Mouse (Mus musculus): ENCODE data around the gene Olfm2. TPM values are rescaled to one million over a fixed set of nuclear protein-coding genes. Genes with fewer than 3 reads are reported as not detected.
"Not testable (repeated sequence)": the region's sequence is repeated elsewhere in the genome, so short reads cannot be mapped to it uniquely, and the experiment has no call there.

Olfm2 gene
- total and polyA plus RNA-seq, 3 experiments = not detected

DNA sequence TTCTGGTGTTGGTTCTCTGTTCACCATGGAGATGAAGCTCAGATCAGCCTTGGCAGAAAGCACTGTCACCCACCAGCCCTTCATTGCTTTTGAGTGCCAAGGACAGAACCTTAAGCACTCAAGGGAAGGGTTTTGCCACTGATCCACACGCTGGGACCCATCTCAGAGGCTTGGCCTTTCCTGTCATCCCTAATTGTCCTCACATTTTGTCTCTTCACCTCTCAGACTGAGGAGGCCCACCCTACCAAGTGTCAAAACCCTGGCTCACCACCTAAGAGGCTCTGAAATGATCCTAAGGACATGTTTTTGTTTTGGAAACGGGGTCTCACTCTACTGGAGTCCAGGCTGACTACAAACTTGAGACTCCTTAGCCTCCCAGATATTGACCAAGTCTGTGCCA, 109.4 kb downstream of the Olfm2 start:
- Histone ChIP-seq H3K9me3 (replicated peaks) (no peaks in the 10 kb centered on the region), H3K27me3 (ENCODE audit: insufficient read depth, low read length) (no peaks in the 10 kb centered on the region), H3K4me1 (ENCODE audit: insufficient read depth, low read depth, low read length) (peaks cover 35% of the 10 kb centered on the region), H3K36me3 (replicated peaks) (peaks cover 63% of the 10 kb centered on the region), H3K4me3 (ENCODE audit: low read depth, low read length) (no peak overlapping the region)
- ATAC-seq (ENCODE audit: extremely low read depth, insufficient number of reproducible peaks, low FRiP score, poor library complexity, severe bottlenecking) = no peak
- no peak for DNase-seq (ENCODE audit: low spot score)
- TF ChIP-seq CTCF (IDR thresholded peaks at IDR 0.05; ENCODE audit: low read depth, low read length) (no peak), GATA2 (IDR thresholded peaks at IDR 0.05; ENCODE audit: borderline replicate concordance, low read depth, low read length) (no peak), TAL1 (conservative IDR thresholded peaks at IDR 0.05; ENCODE audit: low read depth, low read length) (no peak), POLR2AphosphoS5 (IDR thresholded peaks at IDR 0.05; ENCODE audit: insufficient replicate concordance, low read depth, low read length) (no peak), GATA1 (IDR thresholded peaks at IDR 0.05; ENCODE audit: borderline replicate concordance, low read length) (no peak)

DNA sequence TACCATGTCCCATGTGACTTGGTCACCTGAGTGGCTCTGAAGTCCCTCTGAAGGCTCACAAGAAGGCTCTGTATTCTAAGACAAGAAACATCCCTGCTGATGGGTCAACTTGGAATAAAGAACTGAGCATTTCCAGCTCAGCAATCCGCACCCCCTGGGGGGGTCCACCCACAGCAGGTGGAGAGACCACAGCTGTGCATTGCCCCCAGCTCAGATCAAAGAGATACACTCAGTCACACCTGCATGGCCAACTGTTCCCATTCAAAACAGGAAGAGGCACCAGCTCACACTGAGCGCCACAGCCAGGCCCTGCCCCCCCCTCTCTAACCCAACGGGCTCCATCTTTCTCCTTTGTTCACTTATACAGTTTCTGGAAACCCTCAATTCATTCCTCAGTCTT, 109.9 kb downstream of the Olfm2 start:
- Histone ChIP-seq H3K27me3 (ENCODE audit: insufficient read depth, low read length) (no peaks in the 10 kb centered on the region), H3K9me3 (replicated peaks) (no peaks in the 10 kb centered on the region), H3K4me3 (ENCODE audit: low read depth, low read length) (no peak overlapping the region), H3K4me1 (ENCODE audit: insufficient read depth, low read depth, low read length) (peaks cover 34% of the 10 kb centered on the region), H3K36me3 (replicated peaks) (peaks cover 59% of the 10 kb centered on the region)
- ATAC-seq (ENCODE audit: extremely low read depth, insufficient number of reproducible peaks, low FRiP score, poor library complexity, severe bottlenecking) (no peak), DNase-seq (ENCODE audit: low spot score) (no peak)
- no peak for TF ChIP-seq TAL1 (conservative IDR thresholded peaks at IDR 0.05; ENCODE audit: low read depth, low read length)
- no peak for TF ChIP-seq GATA1 (IDR thresholded peaks at IDR 0.05; ENCODE audit: borderline replicate concordance, low read length)
- TF ChIP-seq GATA2 (IDR thresholded peaks at IDR 0.05; ENCODE audit: borderline replicate concordance, low read depth, low read length) = no peak
- no peak for TF ChIP-seq POLR2AphosphoS5 (IDR thresholded peaks at IDR 0.05; ENCODE audit: insufficient replicate concordance, low read depth, low read length)
- TF ChIP-seq CTCF (IDR thresholded peaks at IDR 0.05; ENCODE audit: low read depth, low read length) = no peak

DNA sequence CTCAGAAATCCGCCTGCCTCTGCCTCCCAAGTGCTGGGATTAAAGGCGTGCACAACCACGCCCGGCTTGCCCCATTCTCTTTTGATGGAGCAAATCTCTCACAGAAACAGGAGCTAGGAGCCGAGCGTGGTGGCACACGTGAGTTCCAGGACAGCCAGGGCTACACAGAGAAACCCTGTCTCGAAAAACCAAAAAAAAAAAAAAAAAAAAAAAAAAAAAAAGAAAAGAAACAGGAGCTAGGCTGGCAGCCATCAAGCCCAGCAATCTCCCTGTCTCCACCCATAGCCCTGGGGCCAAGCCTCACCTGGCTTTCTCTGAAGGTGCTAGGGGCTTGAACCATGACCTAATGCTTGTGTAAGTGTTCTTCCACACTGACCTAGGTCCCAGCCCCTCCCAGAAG, 110.5 kb downstream of the Olfm2 start:
- not testable (repeated sequence) for H3K4me3 ChIP-seq (ENCODE audit: low read depth, low read length); H3K9me3 ChIP-seq (replicated peaks); DNase-seq (ENCODE audit: low spot score); ATAC-seq (ENCODE audit: extremely low read depth, insufficient number of reproducible peaks, low FRiP score, poor library complexity, severe bottlenecking); H3K27me3 ChIP-seq (ENCODE audit: insufficient read depth, low read length)
- peaks cover 53% of the 10 kb centered on the region for H3K36me3 ChIP-seq (replicated peaks)
- peaks cover 28% of the 10 kb centered on the region for H3K4me1 ChIP-seq (ENCODE audit: insufficient read depth, low read depth, low read length)

DNA sequence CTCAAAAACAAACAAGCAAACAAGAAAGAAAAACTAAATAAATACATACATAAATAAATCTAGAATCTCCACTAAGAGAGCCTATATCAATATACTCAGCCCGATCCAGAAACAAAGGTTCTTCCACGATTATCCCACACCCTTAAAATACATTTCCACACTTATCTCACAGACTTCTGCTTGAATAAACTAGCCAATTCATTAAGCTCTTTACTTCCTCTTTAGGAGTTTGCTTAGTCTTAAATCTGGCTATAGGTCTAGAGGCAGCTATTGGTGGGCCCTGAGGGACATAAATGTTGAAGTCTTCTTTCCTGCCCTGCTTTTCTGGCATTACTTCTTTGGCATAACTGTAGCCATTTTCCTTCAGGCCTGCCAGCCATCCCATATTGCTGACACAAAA, 114.8 kb downstream of the Olfm2 start:
- Histone ChIP-seq H3K36me3 (replicated peaks) (peaks cover 16% of the 10 kb centered on the region), H3K27me3 (ENCODE audit: insufficient read depth, low read length) (no peaks in the 10 kb centered on the region), H3K4me1 (ENCODE audit: insufficient read depth, low read depth, low read length) (peaks cover 4% of the 10 kb centered on the region), H3K4me3 (ENCODE audit: low read depth, low read length) (no peak overlapping the region), H3K9me3 (replicated peaks) (no peaks in the 10 kb centered on the region)
- DNase-seq (ENCODE audit: low spot score) (no peak), ATAC-seq (ENCODE audit: extremely low read depth, insufficient number of reproducible peaks, low FRiP score, poor library complexity, severe bottlenecking) (no peak)
- TF ChIP-seq TAL1 (conservative IDR thresholded peaks at IDR 0.05; ENCODE audit: low read depth, low read length) = no peak
- TF ChIP-seq CTCF (IDR thresholded peaks at IDR 0.05; ENCODE audit: low read depth, low read length) = no peak
- no peak for TF ChIP-seq GATA1 (IDR thresholded peaks at IDR 0.05; ENCODE audit: borderline replicate concordance, low read length)
- TF ChIP-seq POLR2AphosphoS5 (IDR thresholded peaks at IDR 0.05; ENCODE audit: insufficient replicate concordance, low read depth, low read length) = no peak
- TF ChIP-seq GATA2 (IDR thresholded peaks at IDR 0.05; ENCODE audit: borderline replicate concordance, low read depth, low read length) = no peak

Other genes with a start within 250 kb of the Olfm2 start
- gene Zfp266, start 224.9 kb downstream of the Olfm2 start, total RNA-seq (2014; fragmentation: Nextera tagmentation) = 109 and 129 TPM in 2 replicates
- 58.4 and 64.2 TPM in 2 replicates for gene Zfp266, start 224.9 kb downstream of the Olfm2 start, total RNA-seq (2017)
- 1.4 and 2.0 TPM in 2 replicates for gene Zfp266, start 224.9 kb downstream of the Olfm2 start, polyA plus RNA-seq (2012)
- gene Zfp846, start 165.1 kb downstream of the Olfm2 start, total RNA-seq (2014; fragmentation: Nextera tagmentation) = 10.3 and 11.3 TPM in 2 replicates
- gene Zfp846, start 165.1 kb downstream of the Olfm2 start, total RNA-seq (2017) = 8.0 and 10.5 TPM in 2 replicates
- 8.8 and 10.6 TPM in 2 replicates for gene Zfp846, start 165.1 kb downstream of the Olfm2 start, polyA plus RNA-seq (2012)
- gene Ubl5, start 103.5 kb downstream of the Olfm2 start, total RNA-seq (2014; fragmentation: Nextera tagmentation) = 175 and 176 TPM in 2 replicates
- gene Ubl5, start 103.5 kb downstream of the Olfm2 start, total RNA-seq (2017) = 256 and 270 TPM in 2 replicates
- 9.2 and 18.4 TPM in 2 replicates for gene Ubl5, start 103.5 kb downstream of the Olfm2 start, polyA plus RNA-seq (2012)
- gene Fbxl12, start 101.6 kb downstream of the Olfm2 start, total RNA-seq (2014; fragmentation: Nextera tagmentation) = 25.6 and 34.2 TPM in 2 replicates
- gene Fbxl12, start 101.6 kb downstream of the Olfm2 start, total RNA-seq (2017) = 6.3 and 7.9 TPM in 2 replicates
- 15.4 and 22.0 TPM in 2 replicates for gene Fbxl12, start 101.6 kb downstream of the Olfm2 start, polyA plus RNA-seq (2012)
- gene Pin1, start 94.3 kb downstream of the Olfm2 start, total RNA-seq (2014; fragmentation: Nextera tagmentation) = 13.2 and 17.6 TPM in 2 replicates
- 17.0 and 21.3 TPM in 2 replicates for gene Pin1, start 94.3 kb downstream of the Olfm2 start, total RNA-seq (2017)
- gene Pin1, start 94.3 kb downstream of the Olfm2 start, polyA plus RNA-seq (2012) = 27.3 and 28.7 TPM in 2 replicates
- gene Col5a3, start 68.7 kb upstream of the Olfm2 start, total RNA-seq (2014; fragmentation: Nextera tagmentation) = not detected in 2 replicates
- gene Col5a3, start 68.7 kb upstream of the Olfm2 start, total RNA-seq (2017) = 0.11 TPM in 1 of 2 replicates, not detected in the other
- not detected in 2 replicates for gene Col5a3, start 68.7 kb upstream of the Olfm2 start, polyA plus RNA-seq (2012)
- gene Rdh8, start 72.2 kb upstream of the Olfm2 start, total RNA-seq (2014; fragmentation: Nextera tagmentation) = not detected in 2 replicates
- gene Rdh8, start 72.2 kb upstream of the Olfm2 start, total RNA-seq (2017) = 0.06 TPM in 1 of 2 replicates, not detected in the other
- gene Rdh8, start 72.2 kb upstream of the Olfm2 start, polyA plus RNA-seq (2012) = not detected in 2 replicates
- gene A230050P20Rik, start 122.3 kb upstream of the Olfm2 start, total RNA-seq (2014; fragmentation: Nextera tagmentation) = not detected in 2 replicates
- gene A230050P20Rik, start 122.3 kb upstream of the Olfm2 start, total RNA-seq (2017) = 0.05 TPM in 1 of 2 replicates, not detected in the other
- gene A230050P20Rik, start 122.3 kb upstream of the Olfm2 start, polyA plus RNA-seq (2012) = 0.04 and 0.05 TPM in 2 replicates
- gene Angptl6, start 133.4 kb upstream of the Olfm2 start, total RNA-seq (2014; fragmentation: Nextera tagmentation) = 1.2 and 5.1 TPM in 2 replicates
- 0.66 and 0.93 TPM in 2 replicates for gene Angptl6, start 133.4 kb upstream of the Olfm2 start, total RNA-seq (2017)
- 2.4 and 3.1 TPM in 2 replicates for gene Angptl6, start 133.4 kb upstream of the Olfm2 start, polyA plus RNA-seq (2012)
- gene Ppan, start 141.8 kb upstream of the Olfm2 start, total RNA-seq (2014; fragmentation: Nextera tagmentation) = 40.3 and 47.7 TPM in 2 replicates
- gene Ppan, start 141.8 kb upstream of the Olfm2 start, total RNA-seq (2017) = 66.9 and 71.7 TPM in 2 replicates
- 297 and 313 TPM in 2 replicates for gene Ppan, start 141.8 kb upstream of the Olfm2 start, polyA plus RNA-seq (2012)
- 198 and 222 TPM in 2 replicates for gene Eif3g, start 152.3 kb upstream of the Olfm2 start, total RNA-seq (2014; fragmentation: Nextera tagmentation)
- gene Eif3g, start 152.3 kb upstream of the Olfm2 start, total RNA-seq (2017) = 173 and 175 TPM in 2 replicates
- gene Eif3g, start 152.3 kb upstream of the Olfm2 start, polyA plus RNA-seq (2012) = 475 and 545 TPM in 2 replicates
- gene Dnmt1, start 213.5 kb upstream of the Olfm2 start, total RNA-seq (2014; fragmentation: Nextera tagmentation) = 142 and 148 TPM in 2 replicates
- gene Dnmt1, start 213.5 kb upstream of the Olfm2 start, total RNA-seq (2017) = 167 and 197 TPM in 2 replicates
- gene Dnmt1, start 213.5 kb upstream of the Olfm2 start, polyA plus RNA-seq (2012) = 178 and 209 TPM in 2 replicates
- 1.8 and 8.4 TPM in 2 replicates for gene S1pr2, start 230.4 kb upstream of the Olfm2 start, total RNA-seq (2014; fragmentation: Nextera tagmentation)
- 2.1 and 2.8 TPM in 2 replicates for gene S1pr2, start 230.4 kb upstream of the Olfm2 start, total RNA-seq (2017)
- gene S1pr2, start 230.4 kb upstream of the Olfm2 start, polyA plus RNA-seq (2012) = 1.6 TPM in 2 replicates

All from G1E (cell line).